Mouse (Mus musculus) heart, embryonic 14.5 days (tissue): ENCODE measurements around the gene Kcnq1. TPM values are rescaled to one million over a fixed set of nuclear protein-coding genes. Genes with fewer than 3 reads are reported as not detected.

Experiments used
- ATAC-seq: fragments of 200-750 bp; cut with Nextera tagmentation; 2 replicates; pipeline ENCODE4 v1.8.0; 2017; ENCODE audit warnings: low read depth, moderate TSS enrichment; ENCODE audit not compliant: insufficient number of reproducible peaks, insufficient read depth, low FRiP score
- H3K27ac ChIP-seq, 2 experiments: fragments of 200-500 bp in 1 of 2; fragments of 300-500 bp in 1 of 2; sonication (generic) in 1 of 2; replicated peaks in 1 of 2; 2 replicates each; pipeline ENCODE4 v1.5.1; 2012 to 2014; ENCODE audit warnings: low read depth in 2 of 2, low read length in 2 of 2, control low read depth in 1 of 2, mild to moderate bottlenecking in 1 of 2, mixed read lengths in 1 of 2; ENCODE audit not compliant: control insufficient read depth in 1 of 2, insufficient read depth in 1 of 2
- H3K27me3 ChIP-seq: fragments of 300-500 bp; sonication (generic); 2 replicates; pipeline ENCODE4 v1.6.1; 2014; ENCODE audit warnings: mild to moderate bottlenecking, low read length, control low read depth; ENCODE audit not compliant: control insufficient read depth, insufficient read depth
- H3K36me3 ChIP-seq: fragments of 300-500 bp; sonication (generic); 2 replicates; pipeline ENCODE4 v1.6.1; 2014; ENCODE audit warnings: mild to moderate bottlenecking, control low read depth, low read length, mixed read lengths; ENCODE audit not compliant: control insufficient read depth, insufficient read depth
- H3K4me1 ChIP-seq, 2 experiments: fragments of 200-500 bp in 1 of 2; fragments of 300-500 bp in 1 of 2; sonication (generic) in 1 of 2; 2 replicates each; pipeline ENCODE4 v1.6.1; 2012 to 2014; ENCODE audit warnings: low read length in 2 of 2, control low read depth in 1 of 2, mixed read lengths in 1 of 2; ENCODE audit not compliant: control insufficient read depth in 2 of 2, insufficient read depth in 2 of 2
- H3K4me2 ChIP-seq: fragments of 300-500 bp; sonication (generic); 2 replicates; pipeline ENCODE4 v1.6.1; 2014; ENCODE audit warnings: mild to moderate bottlenecking, low read length
- H3K4me3 ChIP-seq, 2 experiments: fragments of 200-500 bp in 1 of 2; fragments of 300-500 bp in 1 of 2; sonication (generic) in 1 of 2; 2 replicates each; pipeline ENCODE4 v1.5.1; 2012 to 2014; ENCODE audit warnings: low read length in 2 of 2, mild to moderate bottlenecking in 2 of 2, control low read depth in 1 of 2, low read depth in 1 of 2, moderate library complexity in 1 of 2; ENCODE audit not compliant: control insufficient read depth in 1 of 2, insufficient read depth in 1 of 2
- H3K9ac ChIP-seq: fragments of 300-500 bp; sonication (generic); 2 replicates; pipeline ENCODE4 v1.6.1; 2014; ENCODE audit warnings: mild to moderate bottlenecking, low read length
- H3K9me3 ChIP-seq: fragments of 300-500 bp; sonication (generic); 2 replicates; pipeline ENCODE4 v1.6.1; 2016; ENCODE audit warnings: low read length, control low read depth; ENCODE audit not compliant: control insufficient read depth
- WGBS: fragments of 180-500 bp; shearing (Covaris S2); extraction: QIAGEN DNeasy Blood & Tissue Kit; methylation state at CpG from one replicate; pipeline ENCODE4 v1.1.7; 2014; 5-methylcytosine and 5-hydroxymethylcytosine counted together
- polyA plus RNA-seq: library from polyadenylated mRNA; unstranded; fragments of >200 nt; fragmentation: Nextera tagmentation; extraction: Ambion mirVana; gene quantifications from 2 replicates; pipeline ENCODE4 v1.2.1, GENCODE M21; 2014

Kcnq1 gene
- polyA plus RNA-seq, 1 experiment from 2014 or later = 28.1 TPM

GRCm38 (mm10) chr7:143065692-143066091, 40.5 kb upstream of the Kcnq1 start:
- Histone ChIP-seq H3K4me3 (no peak overlapping the region), H3K4me1 (peaks cover 16 to 30% of the 10 kb centered on the region in 2 experiments), H3K36me3 (peaks cover 82% of the 10 kb centered on the region), H3K27me3 (no peaks in the 10 kb centered on the region), H3K27ac (no peak overlapping the region), H3K9ac (no peak overlapping the region), H3K9me3 (no peaks in the 10 kb centered on the region), H3K4me2 (no peak overlapping the region)
- ATAC-seq = no peak
- WGBS = 94% methylated on average over 2 of the region's 2 CpGs

- H3K4me3 ChIP-seq = no peak overlapping the region
- peaks cover 68% of the 10 kb centered on the region for H3K36me3 ChIP-seq
- peak overlapping the region in 1 of 2 experiments; percentile 89; a peak in 1 of 4 replicates for H3K27ac ChIP-seq
- H3K4me2 ChIP-seq = no peak overlapping the region
- 79% methylated on average over 2 of the region's 2 CpGs for WGBS
- no peaks in the 10 kb centered on the region for H3K27me3 ChIP-seq
- no peaks in the 10 kb centered on the region for H3K9me3 ChIP-seq
- H3K4me1 ChIP-seq = peaks cover 15 to 23% of the 10 kb centered on the region in 2 experiments
- H3K9ac ChIP-seq = no peak overlapping the region
- no peak for ATAC-seq
These were observed 38.7 kb upstream of the Kcnq1 start for GRCm38 (mm10) chr7:143067469-143067868.

- no peak for ATAC-seq
- no peaks in the 10 kb centered on the region for H3K9me3 ChIP-seq
- peaks cover 64% of the 10 kb centered on the region for H3K36me3 ChIP-seq
- H3K4me2 ChIP-seq = no peak overlapping the region
- H3K4me1 ChIP-seq = peaks cover 14 to 23% of the 10 kb centered on the region in 2 experiments
- WGBS = 88% methylated on average over 3 of the region's 3 CpGs
- no peak overlapping the region for H3K4me3 ChIP-seq
- H3K27ac ChIP-seq = peak overlapping the region; percentile 89 to 98
- no peaks in the 10 kb centered on the region for H3K27me3 ChIP-seq
- no peak overlapping the region for H3K9ac ChIP-seq
These were observed 38.3 kb upstream of the Kcnq1 start for GRCm38 (mm10) chr7:143067897-143068296.

GRCm38 (mm10) chr7:143068316-143068881, 37.8 kb upstream of the Kcnq1 start:
- Histone ChIP-seq H3K9me3 (no peaks in the 10 kb centered on the region), H3K4me1 (peaks cover 14 to 23% of the 10 kb centered on the region in 2 experiments), H3K36me3 (peaks cover 59% of the 10 kb centered on the region), H3K27me3 (no peaks in the 10 kb centered on the region), H3K27ac (peak overlapping the region; percentile 89 to 98), H3K9ac (peak overlapping the region; percentile 47; the same call in 1 of the 2 replicates), H3K4me3 (peak overlapping the region; percentile 30 to 86; a peak in 3 of 4 replicates), H3K4me2 (peak overlapping the region; percentile 82)
- 49% methylated on average over 13 of the region's 13 CpGs for WGBS
- no peak for ATAC-seq

GRCm38 (mm10) chr7:143068882-143069591, 37.1 kb upstream of the Kcnq1 start, which contains the start of gene Tssc4:
Gene Tssc4, plus strand, starts transcription at chr7:143069249.
- peak within 1 kb of the TSS; percentile 89 to 98 for H3K27ac ChIP-seq
- no peaks in the 10 kb centered on the region for H3K9me3 ChIP-seq
- no peaks in the 10 kb centered on the region for H3K27me3 ChIP-seq
- peak within 1 kb of the TSS; percentile 95 for H3K9ac ChIP-seq
- ATAC-seq = peak; percentile 92
- peaks cover 14 to 23% of the 10 kb centered on the region in 2 experiments for H3K4me1 ChIP-seq
- WGBS = under 1% methylated on average over 51 of the region's 51 CpGs
- peak within 1 kb of the TSS; percentile 86 to 95 for H3K4me3 ChIP-seq
- H3K36me3 ChIP-seq = peaks cover 53% of the 10 kb centered on the region
- peak within 1 kb of the TSS; percentile 82 for H3K4me2 ChIP-seq

GRCm38 (mm10) chr7:143069751-143070400, 36.3 kb upstream of the Kcnq1 start:
- Histone ChIP-seq H3K4me2 (peak overlapping the region; percentile 82), H3K4me3 (peak overlapping the region; percentile 86 to 95), H3K4me1 (peaks cover 14 to 23% of the 10 kb centered on the region in 2 experiments), H3K36me3 (peaks cover 44% of the 10 kb centered on the region), H3K9me3 (no peaks in the 10 kb centered on the region), H3K9ac (peak overlapping the region; percentile 95), H3K27ac (peak overlapping the region; percentile 83 to 89), H3K27me3 (no peaks in the 10 kb centered on the region)
- no peak; the same call in 1 of the 2 replicates for ATAC-seq
- WGBS = 11% methylated on average over 30 of the region's 30 CpGs

GRCm38 (mm10) chr7:143070506-143071070, 35.6 kb upstream of the Kcnq1 start:
- no peaks in the 10 kb centered on the region for H3K27me3 ChIP-seq
- WGBS = 87% methylated on average over 10 of the region's 10 CpGs
- peak overlapping the region; percentile 82 for H3K4me2 ChIP-seq
- peak overlapping the region; percentile 95 for H3K9ac ChIP-seq
- peaks cover 37% of the 10 kb centered on the region for H3K36me3 ChIP-seq
- H3K9me3 ChIP-seq = no peaks in the 10 kb centered on the region
- peaks cover 14 to 23% of the 10 kb centered on the region in 2 experiments for H3K4me1 ChIP-seq
- H3K4me3 ChIP-seq = peak overlapping the region; percentile 86 to 95
- H3K27ac ChIP-seq = no peak overlapping the region
- no peak for ATAC-seq
